Mouse (Mus musculus): ENCODE results near the gene Pfn1. TPM values are rescaled to one million over a fixed set of nuclear protein-coding genes. Genes with fewer than 3 reads are reported as not detected.

Pfn1 gene
- polyA plus RNA-seq, 1 experiment from 2014 or later: 672 TPM

- Histone ChIP-seq H3K27ac (replicated peaks; ENCODE audit: low read depth, low read length) (no peak overlapping the region), H3K4me2 (ENCODE audit: low read length) (no peak overlapping the region), H3K9me3 (ENCODE audit: control insufficient read depth, low read length) (no peaks in the 10 kb centered on the region), H3K27me3 (ENCODE audit: control insufficient read depth, insufficient read depth, low read length) (no peaks in the 10 kb centered on the region), H3K4me1 (ENCODE audit: control insufficient read depth, insufficient read depth, low read length) (no peaks in the 10 kb centered on the region), H3K9ac (replicated peaks; ENCODE audit: low read length) (no peak overlapping the region), H3K36me3 (ENCODE audit: control insufficient read depth, insufficient read depth, low read length) (peaks cover 94% of the 10 kb centered on the region), H3K4me3 (replicated peaks; ENCODE audit: low read depth, low read length) (no peak overlapping the region)
- WGBS: 86% methylated on average over 26 of the region's 26 CpGs
- ATAC-seq (ENCODE audit: low FRiP score, low TSS enrichment) (no peak), DNase-seq (no peak)
These were observed 45.9 kb downstream of the Pfn1 start for GRCm38 (mm10) chr11:70608381-70609066.

DNA sequence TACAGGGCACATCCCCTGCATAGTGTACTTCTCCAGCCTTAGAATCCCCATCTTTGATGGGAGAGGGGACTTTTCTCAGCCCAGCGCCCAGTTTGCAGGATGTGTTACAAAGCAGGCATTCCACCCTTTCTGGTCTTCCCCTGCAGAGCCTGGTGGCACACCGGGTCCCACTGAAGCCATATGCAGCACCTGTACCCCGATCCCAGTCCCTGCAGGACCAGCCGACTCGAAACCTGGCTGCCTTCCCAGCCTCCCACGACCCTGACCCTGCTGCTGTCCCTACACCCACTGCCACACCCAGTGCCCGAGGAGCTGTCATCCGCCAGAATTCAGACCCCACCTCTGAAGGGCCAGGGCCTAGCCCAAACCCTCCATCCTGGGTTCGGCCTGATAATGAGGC, 46.8 kb downstream of the Pfn1 start:
- H3K4me2 ChIP-seq (ENCODE audit: low read length): no peak overlapping the region
- H3K9me3 ChIP-seq (ENCODE audit: control insufficient read depth, low read length): no peaks in the 10 kb centered on the region
- 88% methylated on average over 9 of the region's 9 CpGs for WGBS
- no peaks in the 10 kb centered on the region for H3K27me3 ChIP-seq (ENCODE audit: control insufficient read depth, insufficient read depth, low read length)
- H3K4me1 ChIP-seq (ENCODE audit: control insufficient read depth, insufficient read depth, low read length): no peaks in the 10 kb centered on the region
- no peak overlapping the region for H3K4me3 ChIP-seq (replicated peaks; ENCODE audit: low read depth, low read length)
- H3K9ac ChIP-seq (replicated peaks; ENCODE audit: low read length): no peak overlapping the region
- ATAC-seq (ENCODE audit: low FRiP score, low TSS enrichment) (no peak), DNase-seq (no peak)
- H3K36me3 ChIP-seq (ENCODE audit: control insufficient read depth, insufficient read depth, low read length): peaks cover 95% of the 10 kb centered on the region
- H3K27ac ChIP-seq (replicated peaks; ENCODE audit: low read depth, low read length): no peak overlapping the region

- ATAC-seq (ENCODE audit: low FRiP score, low TSS enrichment) (no peak), DNase-seq (no peak)
- 79% methylated on average over 12 of the region's 12 CpGs for WGBS
- H3K27ac ChIP-seq (replicated peaks; ENCODE audit: low read depth, low read length): no peak overlapping the region
- H3K4me2 ChIP-seq (ENCODE audit: low read length): no peak overlapping the region
- no peak overlapping the region for H3K4me3 ChIP-seq (replicated peaks; ENCODE audit: low read depth, low read length)
- H3K27me3 ChIP-seq (ENCODE audit: control insufficient read depth, insufficient read depth, low read length): no peaks in the 10 kb centered on the region
- H3K4me1 ChIP-seq (ENCODE audit: control insufficient read depth, insufficient read depth, low read length): no peaks in the 10 kb centered on the region
- no peak overlapping the region for H3K9ac ChIP-seq (replicated peaks; ENCODE audit: low read length)
- peaks cover 95% of the 10 kb centered on the region for H3K36me3 ChIP-seq (ENCODE audit: control insufficient read depth, insufficient read depth, low read length)
- no peaks in the 10 kb centered on the region for H3K9me3 ChIP-seq (ENCODE audit: control insufficient read depth, low read length)
These were observed 47.7 kb downstream of the Pfn1 start for GRCm38 (mm10) chr11:70606717-70607116.

- no peak for ATAC-seq (ENCODE audit: low FRiP score, low TSS enrichment)
- Histone ChIP-seq H3K36me3 (ENCODE audit: control insufficient read depth, insufficient read depth, low read length) (peaks cover 85% of the 10 kb centered on the region), H3K27ac (replicated peaks; ENCODE audit: low read depth, low read length) (no peak overlapping the region), H3K4me1 (ENCODE audit: control insufficient read depth, insufficient read depth, low read length) (no peaks in the 10 kb centered on the region), H3K27me3 (ENCODE audit: control insufficient read depth, insufficient read depth, low read length) (no peaks in the 10 kb centered on the region), H3K9ac (replicated peaks; ENCODE audit: low read length) (no peak overlapping the region), H3K4me2 (ENCODE audit: low read length) (no peak overlapping the region), H3K9me3 (ENCODE audit: control insufficient read depth, low read length) (no peaks in the 10 kb centered on the region), H3K4me3 (replicated peaks; ENCODE audit: low read depth, low read length) (no peak overlapping the region)
- WGBS: 65% methylated on average over 14 of the region's 14 CpGs
- peak; percentile 89 for DNase-seq
These were observed 49.3 kb downstream of the Pfn1 start for GRCm38 (mm10) chr11:70605024-70605566.

Other genes starting within 250 kb of the Pfn1 start
- gene Pelp1, start 244.6 kb downstream of the Pfn1 start, polyA plus RNA-seq (2014; fragmentation: Nextera tagmentation; extraction: Ambion mirVana): 28.2 and 34.0 TPM in 2 replicates
- gene Arrb2, start 222.0 kb downstream of the Pfn1 start, polyA plus RNA-seq (2014; fragmentation: Nextera tagmentation; extraction: Ambion mirVana): 56.5 and 93.0 TPM in 2 replicates
- 42.9 and 51.5 TPM in 2 replicates for gene Med11, start 202.7 kb downstream of the Pfn1 start, polyA plus RNA-seq (2014; fragmentation: Nextera tagmentation; extraction: Ambion mirVana)
- 0.24 and 0.61 TPM in 2 replicates for gene Zmynd15, start 195.2 kb downstream of the Pfn1 start, polyA plus RNA-seq (2014; fragmentation: Nextera tagmentation; extraction: Ambion mirVana)
- 0.50 and 2.1 TPM in 2 replicates for gene Cxcl16, start 194.7 kb downstream of the Pfn1 start, polyA plus RNA-seq (2014; fragmentation: Nextera tagmentation; extraction: Ambion mirVana)
- gene Tm4sf5, start 149.4 kb downstream of the Pfn1 start, polyA plus RNA-seq (2014; fragmentation: Nextera tagmentation; extraction: Ambion mirVana): 4.7 and 5.3 TPM in 2 replicates
- gene Vmo1, start 140.0 kb downstream of the Pfn1 start, polyA plus RNA-seq (2014; fragmentation: Nextera tagmentation; extraction: Ambion mirVana): not detected in 2 replicates
- 0.42 and 0.64 TPM in 2 replicates for gene Gltpd2, start 135.4 kb downstream of the Pfn1 start, polyA plus RNA-seq (2014; fragmentation: Nextera tagmentation; extraction: Ambion mirVana)
- 744 and 849 TPM in 2 replicates for gene Psmb6, start 129.3 kb downstream of the Pfn1 start, polyA plus RNA-seq (2014; fragmentation: Nextera tagmentation; extraction: Ambion mirVana)
- not detected in 2 replicates for gene Gm40193, start 121.7 kb downstream of the Pfn1 start, polyA plus RNA-seq (2014; fragmentation: Nextera tagmentation; extraction: Ambion mirVana)
- 8.5 and 9.2 TPM in 2 replicates for gene Pld2, start 114.6 kb downstream of the Pfn1 start, polyA plus RNA-seq (2014; fragmentation: Nextera tagmentation; extraction: Ambion mirVana)
- gene Mink1, start 91.8 kb downstream of the Pfn1 start, polyA plus RNA-seq (2014; fragmentation: Nextera tagmentation; extraction: Ambion mirVana): 18.5 and 20.4 TPM in 2 replicates
- not detected in 2 replicates for gene 4930544D05Rik, start 38.8 kb downstream of the Pfn1 start, polyA plus RNA-seq (2014; fragmentation: Nextera tagmentation; extraction: Ambion mirVana)
- not detected in 2 replicates for gene Chrne, start 35.4 kb downstream of the Pfn1 start, polyA plus RNA-seq (2014; fragmentation: Nextera tagmentation; extraction: Ambion mirVana)
- 0.37 and 0.38 TPM in 2 replicates for gene Gp1ba, start 15.5 kb downstream of the Pfn1 start, polyA plus RNA-seq (2014; fragmentation: Nextera tagmentation; extraction: Ambion mirVana)
- 95.9 and 104 TPM in 2 replicates for gene Rnf167, start 7.4 kb downstream of the Pfn1 start, polyA plus RNA-seq (2014; fragmentation: Nextera tagmentation; extraction: Ambion mirVana)
- 158 and 171 TPM in 2 replicates for gene Slc25a11, start 7.2 kb downstream of the Pfn1 start, polyA plus RNA-seq (2014; fragmentation: Nextera tagmentation; extraction: Ambion mirVana)
- 8.5 and 8.7 TPM in 2 replicates for gene Eno3, start 2.6 kb upstream of the Pfn1 start, polyA plus RNA-seq (2014; fragmentation: Nextera tagmentation; extraction: Ambion mirVana)
- gene Spag7, start 14.8 kb upstream of the Pfn1 start, polyA plus RNA-seq (2014; fragmentation: Nextera tagmentation; extraction: Ambion mirVana): 101 and 132 TPM in 2 replicates
- gene Camta2, start 33.5 kb upstream of the Pfn1 start, polyA plus RNA-seq (2014; fragmentation: Nextera tagmentation; extraction: Ambion mirVana): 19.4 and 21.0 TPM in 2 replicates
- gene Inca1, start 45.5 kb upstream of the Pfn1 start, polyA plus RNA-seq (2014; fragmentation: Nextera tagmentation; extraction: Ambion mirVana): 0.95 and 1.6 TPM in 2 replicates
- gene Kif1c, start 45.9 kb upstream of the Pfn1 start, polyA plus RNA-seq (2014; fragmentation: Nextera tagmentation; extraction: Ambion mirVana): 4.0 and 6.6 TPM in 2 replicates
- 14.8 and 16.8 TPM in 2 replicates for gene Zfp3, start 109.6 kb upstream of the Pfn1 start, polyA plus RNA-seq (2014; fragmentation: Nextera tagmentation; extraction: Ambion mirVana)
- gene Scimp, start 157.9 kb upstream of the Pfn1 start, polyA plus RNA-seq (2014; fragmentation: Nextera tagmentation; extraction: Ambion mirVana): 0.39 TPM in 1 of 2 replicates, not detected in the other
- 69.9 and 77.0 TPM in 2 replicates for gene Rabep1, start 190.1 kb upstream of the Pfn1 start, polyA plus RNA-seq (2014; fragmentation: Nextera tagmentation; extraction: Ambion mirVana)

All from midbrain, embryonic 14.5 days (tissue).